Mouse (Mus musculus) urinary bladder, postnatal 4 days (tissue): Measurements from ENCODE around the gene Msx1.
A peak's percentile ranks its signal among the peaks of the same experiment; 100 is the strongest.
"Not testable (repeated sequence)": the region's sequence is repeated elsewhere in the genome, so short reads cannot be mapped to it uniquely, and the experiment has no call there.

ENCODE experiments used
- DNase-seq, 2 experiments: peaks; one replicate each; pipeline ENCODE4 v3.0.0; 2021 to 2022; ENCODE audit warnings: low spot score in 2 of 2

Gene Msx1

DNA sequence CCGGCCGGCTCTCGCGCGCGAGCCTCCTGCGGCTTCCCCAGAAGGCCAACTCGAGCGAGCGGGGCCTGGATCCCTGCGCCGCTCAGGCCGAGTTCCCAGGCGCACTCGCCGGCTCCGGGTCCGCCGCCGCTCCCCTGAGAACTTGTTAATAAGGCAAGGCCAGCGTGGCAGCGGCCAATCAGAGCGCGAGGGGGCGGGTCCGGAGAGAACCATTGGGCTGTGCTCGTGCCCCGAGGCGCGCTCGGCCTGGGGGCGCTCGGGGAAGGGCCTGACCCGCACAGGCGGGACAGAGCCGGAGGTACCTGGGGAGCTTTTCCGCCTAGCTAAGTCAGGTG, at the start of gene Msx1:
Gene Msx1, minus strand, starts transcription at position 123 of the 335 bp plus-strand sequence.
- DNase-seq = peak; percentile 72 to 87

DNA sequence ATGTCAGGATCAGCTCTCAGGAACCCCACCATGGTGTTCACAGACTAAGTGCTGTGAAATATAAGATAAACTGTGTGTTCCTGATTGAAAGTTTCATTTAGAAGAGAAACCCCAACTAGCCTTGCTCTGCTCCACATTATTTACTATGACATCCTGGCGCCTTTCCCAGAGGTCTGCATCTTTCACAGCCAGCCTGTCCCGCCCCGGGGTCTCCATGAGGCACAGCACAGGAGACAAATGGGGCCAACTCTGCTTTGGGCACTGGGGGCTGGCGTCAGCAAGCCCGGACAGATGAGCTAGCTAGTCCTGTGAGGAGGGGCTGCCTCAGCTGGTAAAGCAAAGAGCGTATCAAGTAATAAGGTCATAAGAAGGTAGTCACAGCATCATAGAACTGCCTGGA, 41.1 kb upstream of the Msx1 start:
- no peak for DNase-seq

DNA sequence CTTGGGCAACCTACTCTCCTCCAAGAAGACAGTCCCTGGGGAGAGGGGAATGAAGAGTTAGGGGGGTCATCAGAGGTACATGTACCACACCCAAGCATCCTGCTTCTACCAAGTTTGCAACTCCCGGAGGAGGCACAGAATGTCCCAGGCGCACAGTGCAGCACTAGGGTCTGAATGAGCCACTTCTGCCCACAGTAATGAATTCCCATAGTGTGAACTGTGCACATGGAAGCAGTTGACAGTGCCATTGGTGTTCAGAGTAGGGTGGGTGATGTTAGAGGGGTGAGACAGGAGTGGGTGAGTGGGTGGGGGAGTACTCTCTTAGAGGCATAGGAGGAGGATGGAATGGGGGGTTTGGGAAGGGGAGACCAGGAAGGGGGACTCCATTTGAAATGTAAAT, 39.9 kb upstream of the Msx1 start:
- DNase-seq = no peak

DNA sequence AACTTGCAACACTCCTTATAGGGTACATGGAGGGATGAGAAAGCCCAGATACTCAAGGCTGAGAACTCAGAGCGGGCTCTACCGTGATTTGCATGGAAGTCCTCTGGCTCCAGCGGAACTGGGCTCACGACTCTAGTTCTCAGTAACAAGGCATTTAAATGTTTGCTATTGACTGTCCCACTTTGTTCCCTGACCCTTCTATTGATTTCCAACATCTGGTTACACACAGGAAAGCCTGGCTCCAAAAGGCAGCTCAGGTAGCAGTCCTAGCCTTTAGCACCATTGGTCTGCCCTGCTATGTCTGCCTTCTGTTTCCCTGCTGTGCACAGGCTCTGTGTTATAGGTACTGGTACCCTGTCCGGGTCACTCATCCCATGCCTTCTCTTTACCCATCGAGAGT, 36.5 kb upstream of the Msx1 start:
- DNase-seq = no peak

DNA sequence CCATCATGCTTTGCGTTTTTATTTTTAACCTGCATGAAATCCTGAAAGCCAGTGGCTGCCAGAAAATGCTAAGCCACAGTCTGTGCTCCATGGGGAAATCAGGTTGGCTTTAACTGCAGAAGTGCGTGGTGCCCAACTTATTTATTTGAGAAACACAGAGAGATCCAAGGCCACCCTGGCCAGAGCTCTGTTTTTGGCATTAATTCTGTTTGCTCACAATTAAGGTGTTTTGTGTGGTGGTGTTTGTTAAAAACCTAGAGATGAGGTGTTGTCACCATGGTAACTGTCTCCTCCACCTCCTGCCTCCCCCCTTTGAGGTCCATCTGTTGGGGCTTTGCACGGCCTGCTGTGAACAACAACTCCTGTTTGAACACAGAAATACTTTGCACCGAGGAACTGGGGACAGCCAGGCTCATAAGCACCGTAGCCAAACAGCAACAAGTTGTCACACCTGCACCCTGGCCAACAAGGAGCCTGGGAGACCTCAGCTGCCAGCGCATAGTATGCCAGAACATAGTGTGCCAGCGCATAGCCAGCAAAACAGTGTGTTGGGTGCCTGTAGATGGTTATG, 35.9 kb upstream of the Msx1 start:
- DNase-seq = no peak

DNA sequence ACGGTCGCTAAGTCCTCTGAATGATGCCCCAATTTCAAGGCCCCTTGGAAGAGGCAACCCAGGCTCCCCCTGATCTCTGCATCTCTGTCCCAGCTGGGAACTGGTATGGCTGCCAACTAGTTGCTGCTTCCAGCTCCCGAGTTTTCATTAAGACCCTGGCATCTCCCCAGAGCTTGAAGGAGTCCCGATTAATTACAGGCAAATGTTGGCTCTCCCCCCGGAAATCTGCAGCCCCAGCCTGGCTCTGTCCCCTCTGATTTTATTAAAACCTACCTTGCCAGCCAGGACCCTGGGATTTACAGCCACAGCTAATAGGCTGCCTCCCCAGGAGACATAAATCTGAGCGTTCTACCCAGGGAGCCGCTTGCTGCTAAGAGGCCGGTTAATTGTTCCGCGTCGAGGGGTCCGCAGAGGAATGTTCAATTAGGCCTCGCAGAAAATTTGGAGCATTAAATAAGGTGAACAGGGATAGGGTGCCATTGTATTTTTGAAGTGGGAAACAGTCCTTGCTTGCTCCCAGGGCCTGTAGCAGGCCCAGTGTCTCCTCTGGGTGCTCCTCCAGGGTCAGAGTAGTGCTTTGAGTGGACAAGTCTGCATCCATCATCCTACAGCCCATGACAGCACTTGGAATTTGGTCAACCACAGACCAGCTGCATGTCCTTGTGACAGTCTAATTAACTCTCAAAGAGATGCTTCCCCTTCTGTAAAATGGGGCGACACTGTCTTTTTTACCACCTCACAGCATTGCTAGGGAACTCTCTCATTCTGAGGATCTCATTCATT, 33.6 kb upstream of the Msx1 start:
- DNase-seq = no peak

DNA sequence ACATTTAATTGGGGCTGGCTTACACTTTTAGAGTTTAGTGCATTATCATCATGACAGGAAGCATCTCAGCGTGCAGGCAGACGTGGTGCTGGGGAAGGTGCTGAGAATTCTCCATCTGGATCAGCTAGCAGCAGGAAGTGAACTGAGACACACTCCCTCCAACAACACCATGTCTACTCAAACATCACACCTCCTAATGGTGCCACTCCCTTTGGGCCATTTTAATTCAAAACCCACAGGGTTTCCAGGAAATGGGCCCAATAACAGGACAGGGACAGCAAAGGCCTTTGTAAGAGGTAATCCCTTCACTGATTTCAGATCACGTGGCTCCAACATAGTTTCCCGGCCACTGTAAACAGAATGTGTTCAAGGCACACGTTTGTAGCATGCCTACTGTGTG, 31.7 kb upstream of the Msx1 start:
- no peak for DNase-seq

DNA sequence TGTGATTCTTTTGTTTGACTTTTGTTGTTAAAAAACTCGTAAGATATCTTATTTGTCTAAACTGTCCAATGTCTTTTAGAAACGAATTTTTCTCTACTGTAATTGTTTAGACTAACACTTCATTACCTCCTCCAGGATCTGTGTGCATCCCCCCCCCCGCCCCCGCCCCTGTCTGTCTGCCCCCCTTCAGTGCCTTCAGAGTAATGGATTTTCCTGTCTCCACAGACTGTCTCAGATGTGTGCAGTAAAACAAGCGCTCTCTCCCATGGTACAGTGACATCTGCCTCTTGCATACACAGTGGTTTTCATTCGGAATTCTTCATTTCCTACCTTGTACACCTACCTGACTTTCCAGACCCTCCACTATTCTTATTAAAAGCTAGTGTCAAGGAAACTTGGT, 29.9 kb upstream of the Msx1 start:
- DNase-seq = no peak

DNA sequence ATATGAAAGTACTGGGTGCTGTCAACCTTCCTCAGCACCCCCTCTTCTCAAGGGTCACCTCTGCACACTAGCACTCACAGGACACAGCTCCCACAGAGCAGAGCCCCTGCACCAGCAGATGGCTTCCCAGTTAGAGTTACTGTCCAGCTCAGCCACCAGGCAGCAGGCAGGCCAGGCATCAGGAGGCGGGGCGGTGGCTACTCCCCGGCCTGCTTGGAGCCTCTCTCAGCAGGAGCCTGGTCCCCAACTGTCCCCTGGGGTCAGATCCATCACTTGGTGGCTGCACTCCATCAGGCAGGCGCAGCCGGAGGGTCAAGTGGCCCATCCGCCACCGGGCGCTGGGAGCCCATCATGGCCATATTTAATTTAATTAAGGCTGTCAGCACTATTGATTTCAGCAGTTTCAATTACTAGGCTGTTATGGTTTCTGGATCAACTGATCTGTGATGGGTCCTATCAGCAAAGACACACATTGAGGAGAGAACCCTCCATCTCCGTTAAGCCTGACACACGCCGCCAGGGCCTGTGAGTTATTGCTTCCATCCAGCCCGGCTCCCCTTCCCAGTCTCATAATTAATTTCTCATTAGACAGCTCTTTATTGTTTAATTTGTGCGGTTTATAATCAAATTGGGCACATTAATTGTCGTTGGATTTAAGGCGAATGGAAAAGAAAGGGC, 27.1 kb upstream of the Msx1 start:
- DNase-seq = no peak

DNA sequence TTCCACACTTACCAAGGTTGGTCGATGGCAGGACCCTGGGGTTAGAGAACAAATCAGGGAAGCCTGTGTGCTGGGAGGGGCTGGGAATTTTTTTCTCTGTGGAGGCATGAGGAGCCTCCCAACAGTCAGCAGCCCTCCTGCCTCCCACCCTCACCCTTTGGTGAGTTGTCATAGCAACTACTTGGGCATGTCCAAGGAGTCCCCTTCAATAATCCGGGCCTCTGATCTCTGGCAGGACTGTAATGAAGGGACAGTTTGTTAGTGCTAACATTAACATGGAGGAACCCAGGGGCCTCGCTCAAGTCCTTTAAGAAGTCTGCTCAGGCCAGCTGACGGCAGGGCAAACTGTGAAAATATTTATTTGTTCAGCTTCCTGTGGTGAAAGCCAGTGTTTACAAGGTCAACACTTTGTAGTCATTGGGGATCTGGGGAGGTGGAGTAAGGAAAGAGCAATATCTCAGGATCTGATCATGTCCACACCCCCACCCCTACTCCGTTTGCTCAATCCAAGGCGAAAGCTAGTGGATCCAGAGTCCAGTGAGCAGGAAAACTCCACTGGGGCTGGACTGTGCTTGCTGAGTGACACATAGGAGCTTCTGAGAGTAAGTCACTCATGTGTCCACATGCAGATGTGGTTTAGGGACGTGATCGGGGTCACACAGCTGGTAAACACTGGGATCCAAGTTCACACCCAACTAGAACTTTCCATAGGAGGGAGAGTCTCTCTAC, 24.8 kb upstream of the Msx1 start:
- DNase-seq = no peak

DNA sequence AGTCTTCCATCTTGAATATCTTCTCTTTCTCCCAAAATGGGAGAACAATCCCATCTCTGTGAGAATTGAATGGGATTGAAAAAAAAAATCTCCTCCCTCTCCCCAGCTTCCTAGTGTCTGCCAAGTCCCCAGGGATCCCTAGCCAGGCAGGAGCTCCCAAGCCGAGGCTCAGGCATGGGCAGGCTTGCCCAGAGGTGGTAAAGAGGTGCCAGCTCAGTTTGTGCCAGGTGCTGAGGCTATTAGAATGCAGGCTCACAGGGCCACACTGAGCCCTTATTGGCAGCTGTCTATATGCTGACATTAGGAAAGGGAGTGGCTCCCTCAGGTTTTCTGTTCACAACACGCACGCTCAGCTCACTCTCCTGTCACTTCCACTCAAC, 11.9 kb upstream of the Msx1 start:
- no peak for DNase-seq

DNA sequence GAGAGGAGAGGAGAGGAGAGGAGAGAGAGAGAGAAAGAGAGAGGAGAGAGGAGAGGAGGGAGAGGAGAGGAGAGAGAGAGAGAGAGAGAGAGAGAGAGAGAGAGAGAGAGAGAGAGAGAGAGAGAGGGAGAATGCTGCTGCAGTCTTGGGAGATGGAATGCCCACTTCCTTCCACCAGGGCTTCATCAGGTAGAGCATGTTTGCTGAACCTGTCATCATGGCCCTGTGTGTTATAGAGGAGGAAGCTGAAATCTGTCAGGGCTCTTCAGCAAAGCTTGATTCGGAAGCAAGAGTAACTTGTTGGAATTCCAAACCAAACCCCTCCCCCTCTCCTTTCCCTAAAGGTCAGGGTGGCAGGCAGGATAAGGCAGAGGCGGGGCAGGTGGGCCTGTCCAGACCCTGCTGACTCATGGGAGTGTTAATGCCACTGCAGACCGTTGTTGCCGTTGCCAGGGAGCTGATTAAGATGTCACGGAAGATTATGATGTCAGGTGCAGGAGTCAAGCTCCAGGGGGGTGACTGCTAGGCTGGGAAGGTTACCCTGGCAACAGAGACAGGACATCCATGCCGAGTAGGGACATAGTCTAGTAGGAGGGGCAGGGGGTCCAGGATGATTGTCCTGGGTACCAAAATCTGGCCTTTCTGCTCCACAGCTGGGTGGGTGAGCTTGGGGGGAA, 11.3 kb upstream of the Msx1 start:
- no peak for DNase-seq

DNA sequence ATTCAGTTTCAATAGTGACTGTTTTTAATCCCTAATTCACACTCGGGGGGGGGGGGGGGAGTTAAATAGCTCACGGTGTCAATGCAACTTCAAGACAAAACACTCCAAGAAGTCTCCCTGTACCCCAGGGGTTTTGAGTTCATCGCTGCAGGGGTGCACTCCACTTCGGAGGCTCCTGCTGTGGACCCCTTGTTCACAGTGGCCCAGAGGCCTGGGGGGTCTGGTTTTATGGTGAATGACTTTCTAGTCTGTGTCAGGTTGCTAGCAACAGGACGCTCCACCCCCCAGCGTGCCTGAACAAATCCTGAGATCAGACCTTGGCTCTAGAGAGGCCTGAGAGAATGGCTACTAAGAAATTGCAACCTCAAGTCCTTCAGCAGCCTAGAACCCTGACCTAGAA, 8.4 kb upstream of the Msx1 start:
- DNase-seq = no peak

DNA sequence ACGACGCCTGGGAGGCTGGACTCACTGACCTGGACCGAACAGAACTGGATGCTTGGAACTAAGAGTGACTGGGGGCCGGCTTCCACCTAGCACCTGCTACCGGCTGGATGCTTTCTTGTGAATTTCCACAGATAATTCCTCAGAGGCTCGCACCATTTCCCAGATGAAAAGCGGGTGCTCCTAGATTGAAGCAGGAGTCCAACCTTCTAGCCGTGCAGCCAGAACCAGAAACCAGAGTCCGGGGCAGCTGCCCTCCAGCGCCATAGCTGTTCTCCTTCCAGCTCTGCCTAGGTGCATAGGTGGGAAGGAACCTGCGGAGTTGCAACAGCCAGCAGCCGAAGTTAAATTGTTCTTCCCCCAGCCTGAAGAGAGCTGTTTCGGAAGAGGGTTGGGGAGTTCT, 7.6 kb upstream of the Msx1 start:
- DNase-seq = no peak

DNA sequence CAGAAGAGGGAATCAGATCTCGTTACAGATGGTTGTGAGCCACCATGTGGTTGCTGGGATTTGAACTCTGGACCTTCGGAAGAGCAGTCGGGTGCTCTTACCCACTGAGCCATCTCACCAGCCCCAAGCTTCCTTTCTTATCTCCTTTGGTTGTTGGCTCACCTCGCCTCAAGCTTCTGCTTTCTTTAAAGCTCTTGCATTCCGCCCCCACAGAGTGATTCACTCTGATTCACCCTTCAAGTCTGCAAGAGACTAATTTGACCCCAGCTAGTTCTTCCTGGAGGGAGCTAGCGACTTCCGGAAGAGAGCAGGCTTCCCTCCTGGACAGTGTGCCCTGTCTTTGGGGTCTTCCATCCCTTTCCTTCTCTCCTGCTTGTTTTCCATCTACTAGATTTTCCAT, 6.1 kb upstream of the Msx1 start:
- DNase-seq = not testable (repeated sequence)

DNA sequence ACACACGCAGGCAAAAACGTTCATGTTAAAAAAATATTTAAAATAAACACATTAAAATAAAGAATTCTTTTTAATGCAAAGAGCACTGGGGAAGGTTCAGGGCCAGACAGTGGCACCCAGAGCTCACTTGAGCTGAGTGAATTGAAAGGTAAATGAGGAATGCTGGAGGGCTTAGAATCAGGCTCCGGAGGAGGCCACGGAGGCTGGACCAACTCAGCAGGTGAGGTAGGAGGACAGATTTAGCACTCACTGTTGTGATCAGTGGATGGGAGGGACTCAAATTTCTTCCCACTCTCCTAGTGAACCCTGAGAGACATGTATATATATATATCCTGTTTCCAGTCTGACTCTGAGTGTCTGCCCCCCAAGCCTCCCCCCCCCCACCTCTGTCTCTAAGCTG, 5.5 kb upstream of the Msx1 start:
- no peak for DNase-seq

DNA sequence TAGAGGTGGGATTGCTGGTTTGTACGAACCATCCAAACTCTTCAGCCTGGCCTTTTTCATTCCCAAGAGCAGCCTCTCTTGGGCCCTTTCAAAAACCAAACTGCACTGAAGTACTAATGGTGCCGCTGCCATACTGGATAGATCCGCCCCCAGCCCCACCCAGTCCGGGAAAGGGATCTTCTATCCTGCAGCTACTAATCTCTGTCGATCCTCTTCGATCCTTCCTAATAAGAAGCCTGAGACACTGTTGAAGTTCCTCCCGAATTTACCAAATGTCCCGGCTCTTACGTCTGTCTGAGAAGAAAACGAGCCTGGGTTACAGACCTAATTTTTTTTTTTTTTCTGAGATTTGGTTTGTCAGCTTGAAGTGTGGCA, 4.9 kb upstream of the Msx1 start:
- DNase-seq = no peak

DNA sequence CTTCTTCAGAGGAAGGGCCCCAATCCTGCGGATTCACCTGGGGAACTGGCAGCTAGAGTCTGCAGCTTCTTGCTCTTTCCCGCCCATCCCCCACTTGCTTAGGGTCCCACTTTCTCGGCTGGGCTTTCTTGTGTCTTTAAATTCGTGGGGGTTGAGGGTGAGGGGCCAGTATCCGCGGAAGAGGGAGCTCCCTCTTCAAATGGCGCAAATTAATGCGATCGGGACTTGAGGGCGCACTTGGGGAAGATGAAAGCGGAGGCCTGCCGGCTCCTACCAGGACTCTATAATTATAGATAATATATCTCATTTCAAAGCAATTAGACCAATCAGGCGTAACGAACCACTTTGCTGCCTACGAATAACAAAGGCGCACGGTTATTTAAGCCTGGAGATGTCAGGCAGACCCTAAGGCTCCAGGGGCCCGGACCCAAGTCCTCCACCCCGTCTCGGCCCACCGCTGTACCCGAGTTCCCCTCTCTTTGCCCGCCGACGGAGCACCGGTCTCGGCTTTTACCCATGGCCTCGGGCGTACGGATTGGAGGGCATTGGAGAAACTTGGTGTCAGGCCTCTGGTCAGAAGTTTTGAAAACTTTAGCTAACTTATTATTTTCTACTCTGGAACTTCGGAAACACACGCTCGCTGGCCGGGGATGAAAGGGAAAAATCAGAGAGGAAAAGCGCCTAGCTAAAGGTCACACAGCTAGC, 4.4 kb upstream of the Msx1 start:
- no peak for DNase-seq

DNA sequence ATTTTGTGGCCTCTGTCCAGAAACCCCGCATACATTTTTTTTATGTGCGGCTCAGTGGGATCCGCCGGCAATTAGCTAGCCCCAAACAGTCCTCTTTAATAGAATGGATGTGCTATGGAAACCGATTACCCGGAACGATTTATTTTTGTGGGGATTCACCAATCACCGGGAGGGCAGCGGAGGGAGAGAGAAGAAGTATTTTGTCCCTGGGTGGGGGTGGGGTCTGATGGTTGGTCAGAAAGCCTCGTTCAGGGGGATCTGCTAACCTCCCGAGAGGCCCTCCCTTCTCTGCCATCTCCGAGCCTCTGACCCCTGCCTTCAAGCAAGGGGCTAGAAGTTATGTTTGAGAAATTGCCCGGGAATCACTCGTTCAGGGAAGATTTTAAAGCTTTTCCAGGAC, 3.6 kb upstream of the Msx1 start:
- DNase-seq = no peak

DNA sequence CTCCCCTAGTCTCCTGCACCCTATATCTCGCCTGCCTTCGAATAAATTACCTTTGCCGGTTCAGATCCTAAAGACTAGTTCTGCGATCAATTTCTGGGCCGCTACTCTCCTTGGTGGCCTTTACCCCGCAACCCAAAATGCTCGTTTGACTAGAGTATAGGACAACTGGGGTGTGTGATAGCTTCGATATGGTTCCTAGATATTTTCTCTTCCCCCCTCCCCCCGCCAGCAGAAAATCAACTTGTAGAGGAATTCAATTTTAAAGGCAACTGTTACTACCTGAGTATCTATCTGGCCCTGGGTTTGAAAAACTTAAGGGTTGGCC, 3.2 kb upstream of the Msx1 start:
- no peak for DNase-seq

DNA sequence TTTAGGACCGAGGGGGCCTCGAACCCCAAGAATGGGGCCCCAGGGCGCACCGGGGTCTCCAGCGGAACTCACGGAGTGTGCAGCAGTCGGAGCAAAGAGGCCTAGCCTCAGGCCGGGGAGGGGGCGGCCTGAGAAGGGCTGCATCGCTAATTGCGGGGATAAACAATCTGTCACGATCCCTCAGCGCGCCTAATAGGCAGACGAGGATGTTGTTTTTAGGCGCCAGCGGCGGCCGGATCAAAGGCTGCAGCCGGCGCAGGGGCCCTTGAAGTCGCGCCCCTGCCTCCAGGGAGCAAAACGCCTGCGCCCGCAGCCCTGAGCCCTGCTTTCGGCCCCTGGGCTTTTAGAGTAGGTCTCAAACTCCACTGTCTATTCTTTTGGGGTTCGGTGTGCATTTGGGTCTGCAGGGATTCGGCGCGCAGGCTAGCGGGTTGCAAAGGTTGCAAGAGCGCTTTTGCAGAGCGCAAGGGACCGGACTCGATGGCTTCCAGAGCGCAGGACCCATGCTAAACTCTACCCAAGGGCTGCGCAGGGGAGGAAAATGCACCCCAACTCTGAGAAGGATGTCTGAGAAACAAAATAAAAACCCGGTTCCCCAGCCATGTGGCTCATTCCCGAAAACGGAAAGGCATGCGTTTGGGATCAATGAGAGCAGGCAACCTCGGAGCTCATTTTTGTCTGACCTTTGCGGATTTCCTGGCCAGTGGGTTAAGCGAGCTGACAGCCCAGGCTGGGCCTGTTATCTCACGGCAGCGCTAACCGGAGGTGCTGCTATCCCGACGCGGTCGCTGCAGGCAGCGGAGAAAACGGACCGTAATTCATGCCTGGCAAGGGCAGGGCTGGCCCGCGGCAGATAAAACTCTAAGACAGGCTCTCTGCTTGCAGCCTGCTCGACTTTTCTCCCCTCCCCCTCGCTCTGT, 2.6 kb upstream of the Msx1 start:
- no peak for DNase-seq
